Mouse (Mus musculus): ENCODE measurements around the gene Mad1l1. TPM values are rescaled to one million over a fixed set of nuclear protein-coding genes. Genes with fewer than 3 reads are reported as not detected.

Mad1l1 gene
- polyA plus RNA-seq, 1 experiment from 2014 or later, result 30.0 TPM

GRCm38 (mm10) chr5:140167531-140167930 is 153.8 kb downstream of the Mad1l1 start:
- TF ChIP-seq CTCF (IDR thresholded peaks at IDR 0.05), result no peak
- in situ Hi-C loops (cut with MboI; ENCODE audit: low pct_unique_long_range_greater_than_20kb), result no loop called here
- ChIA-PET POLR2A (interaction anchor here (1.0 kb wide), 1 partner anchor 237 kb away, joined by 3 read pairs; no protein-coding TSS in a partner anchor), CTCF (no interaction called here)
- no peak for DNase-seq (ENCODE audit: low read depth, low spot score)
- no peak for ATAC-seq
- no peaks in the 10 kb centered on the region for H3K27me3 ChIP-seq

GRCm38 (mm10) chr5:140167080-140167479 is 154.3 kb downstream of the Mad1l1 start:
- no peak for TF ChIP-seq CTCF (IDR thresholded peaks at IDR 0.05)
- H3K27me3 ChIP-seq, result no peaks in the 10 kb centered on the region
- CTCF ChIA-PET, result no interaction called here
- ATAC-seq (no peak), DNase-seq (ENCODE audit: low read depth, low spot score) (no peak)
- POLR2A ChIA-PET, result interaction anchor here (1.0 kb wide), 1 partner anchor 236 kb away, joined by 3 read pairs; no protein-coding TSS in a partner anchor
- in situ Hi-C loops (cut with MboI; ENCODE audit: low pct_unique_long_range_greater_than_20kb), result no loop called here

GRCm38 (mm10) chr5:140163947-140164346 is 157.4 kb downstream of the Mad1l1 start:
- in situ Hi-C loops (cut with MboI; ENCODE audit: low pct_unique_long_range_greater_than_20kb), result no loop called here
- ChIA-PET CTCF (no interaction called here), POLR2A (no interaction called here)
- no peak for DNase-seq (ENCODE audit: low read depth, low spot score)
- ATAC-seq, result no peak
- no peaks in the 10 kb centered on the region for H3K27me3 ChIP-seq
- no peak for TF ChIP-seq CTCF (IDR thresholded peaks at IDR 0.05)

GRCm38 (mm10) chr5:140162071-140162845 is 159.1 kb downstream of the Mad1l1 start:
- POLR2A ChIA-PET, result no interaction called here
- no peak for DNase-seq (ENCODE audit: low read depth, low spot score)
- CTCF ChIA-PET, result interaction anchor here (1.2 kb wide), 1 partner anchor 19 kb away, joined by 3 read pairs; no protein-coding TSS in a partner anchor
- in situ Hi-C loops (cut with MboI; ENCODE audit: low pct_unique_long_range_greater_than_20kb), result no loop called here
- no peak for ATAC-seq
- no peak for TF ChIP-seq CTCF (IDR thresholded peaks at IDR 0.05)
- H3K27me3 ChIP-seq, result no peaks in the 10 kb centered on the region

- ChIA-PET POLR2A (no interaction called here), CTCF (no interaction called here)
- no peaks in the 10 kb centered on the region for H3K27me3 ChIP-seq
- no peak for DNase-seq (ENCODE audit: low read depth, low spot score)
- in situ Hi-C loops (cut with MboI; ENCODE audit: low pct_unique_long_range_greater_than_20kb), result no loop called here
- TF ChIP-seq CTCF (IDR thresholded peaks at IDR 0.05), result no peak
- ATAC-seq, result no peak
Measured at GRCm38 (mm10) chr5:140159007-140159406, 162.3 kb downstream of the Mad1l1 start.

- ATAC-seq (no peak), DNase-seq (ENCODE audit: low read depth, low spot score) (no peak)
- H3K27me3 ChIP-seq, result no peaks in the 10 kb centered on the region
- ChIA-PET CTCF (no interaction called here), POLR2A (no interaction called here)
- in situ Hi-C loops (cut with MboI; ENCODE audit: low pct_unique_long_range_greater_than_20kb), result no loop called here
- TF ChIP-seq CTCF (IDR thresholded peaks at IDR 0.05), result no peak
Measured at GRCm38 (mm10) chr5:140157886-140158627, 163.3 kb downstream of the Mad1l1 start.

- TF ChIP-seq CTCF (IDR thresholded peaks at IDR 0.05), result no peak
- CTCF ChIA-PET, result no interaction called here
- in situ Hi-C loops (cut with MboI; ENCODE audit: low pct_unique_long_range_greater_than_20kb), result no loop called here
- POLR2A ChIA-PET, result no interaction called here
- H3K27me3 ChIP-seq, result no peaks in the 10 kb centered on the region
- ATAC-seq, result no peak
- no peak for DNase-seq (ENCODE audit: low read depth, low spot score)
Measured at GRCm38 (mm10) chr5:140154166-140154565, 167.2 kb downstream of the Mad1l1 start.

- ChIA-PET POLR2A (no interaction called here), CTCF (interaction anchor here (1.3 to 1.6 kb wide), 2 partner anchors 9 to 14 kb away, joined by 3 to 6 read pairs; no protein-coding TSS in a partner anchor)
- DNase-seq (ENCODE audit: low read depth, low spot score) (no peak), ATAC-seq (no peak)
- in situ Hi-C loops (cut with MboI; ENCODE audit: low pct_unique_long_range_greater_than_20kb), result no loop called here
- no peak for TF ChIP-seq CTCF (IDR thresholded peaks at IDR 0.05)
- H3K27me3 ChIP-seq, result no peaks in the 10 kb centered on the region
Measured at GRCm38 (mm10) chr5:140151871-140152270, 169.5 kb downstream of the Mad1l1 start.

- TF ChIP-seq CTCF (IDR thresholded peaks at IDR 0.05), result no peak
- DNase-seq (ENCODE audit: low read depth, low spot score), result peak; percentile 33
- no peak for ATAC-seq
- CTCF ChIA-PET, result interaction anchor here (1.3 to 1.6 kb wide), 2 partner anchors 9 to 14 kb away, joined by 3 to 6 read pairs; no protein-coding TSS in a partner anchor
- in situ Hi-C loops (cut with MboI; ENCODE audit: low pct_unique_long_range_greater_than_20kb), result no loop called here
- no peaks in the 10 kb centered on the region for H3K27me3 ChIP-seq
- POLR2A ChIA-PET, result no interaction called here
Measured at GRCm38 (mm10) chr5:140151180-140151579, 170.2 kb downstream of the Mad1l1 start.

GRCm38 (mm10) chr5:140150694-140151093 is 170.7 kb downstream of the Mad1l1 start:
- no peak for TF ChIP-seq CTCF (IDR thresholded peaks at IDR 0.05)
- ChIA-PET CTCF (interaction anchor here (1.3 to 1.6 kb wide), 2 partner anchors 10 to 15 kb away, joined by 3 to 6 read pairs; no protein-coding TSS in a partner anchor), POLR2A (no interaction called here)
- ATAC-seq (no peak), DNase-seq (ENCODE audit: low read depth, low spot score) (no peak)
- in situ Hi-C loops (cut with MboI; ENCODE audit: low pct_unique_long_range_greater_than_20kb), result no loop called here
- no peaks in the 10 kb centered on the region for H3K27me3 ChIP-seq

- ChIA-PET CTCF (no interaction called here), POLR2A (no interaction called here)
- no peak for DNase-seq (ENCODE audit: low read depth, low spot score)
- in situ Hi-C loops (cut with MboI; ENCODE audit: low pct_unique_long_range_greater_than_20kb), result no loop called here
- no peak for TF ChIP-seq CTCF (IDR thresholded peaks at IDR 0.05)
- no peaks in the 10 kb centered on the region for H3K27me3 ChIP-seq
- no peak for ATAC-seq
Measured at GRCm38 (mm10) chr5:140150136-140150535, 171.2 kb downstream of the Mad1l1 start.
